9 mouse cellular contexts compared by ENCODE assay signal in the genomic region with DNA sequence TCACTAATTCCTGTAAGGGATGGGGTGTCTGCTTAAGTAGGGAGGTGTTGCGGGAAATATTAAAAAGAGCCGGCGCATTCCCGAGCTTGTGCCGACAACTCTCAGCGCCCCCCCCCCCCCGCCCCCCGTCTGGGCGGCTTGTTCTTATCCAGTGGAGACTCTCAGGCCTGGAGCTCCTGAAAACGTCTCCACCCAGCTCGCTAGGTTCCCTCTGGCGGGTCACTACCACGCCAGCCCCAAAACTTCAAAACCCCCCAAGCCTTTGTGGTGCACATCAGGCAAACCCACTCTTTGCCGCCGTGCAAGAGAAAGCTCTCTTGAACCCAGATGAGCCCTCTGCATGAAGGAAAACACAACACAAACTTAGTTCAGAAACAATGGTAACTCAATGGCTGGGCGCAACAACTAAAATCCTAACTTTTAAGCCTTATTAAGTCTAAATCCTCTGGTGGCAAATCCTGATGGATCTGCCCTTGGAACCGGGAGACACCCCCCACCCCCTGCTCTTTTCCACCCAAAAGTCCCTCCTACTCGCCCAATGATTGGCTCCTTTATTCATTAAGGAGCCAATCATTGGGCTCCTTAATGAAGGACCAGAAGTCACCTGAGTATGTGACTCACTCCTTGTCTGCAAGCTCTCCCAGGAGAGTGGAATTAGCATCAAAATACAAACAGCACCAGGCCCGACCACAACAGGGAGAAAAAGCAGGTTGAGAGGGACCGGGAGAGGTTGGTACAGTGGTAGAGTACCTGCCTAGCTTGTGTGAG. TPM values are rescaled to one million over a fixed set of nuclear protein-coding genes. Genes with fewer than 3 reads are reported as not detected.
DNase-seq lines count a peak whose midpoint lies in the region; ATAC-seq and TF ChIP-seq lines count a peak whose summit lies in the region.
"Had no signal": no experiment of that assay in that cellular context is flagged by ENCODE, and none has a peak within 500 bp of the region (broad histone marks: within the 10 kb centered on the region; RNA-seq: fewer than 3 reads in every experiment).

No protein-coding gene starts in this region.

- H3K4me3 ChIP-seq in heart, embryonic 13.5 days, result peak overlapping the region; percentile 50
- H3K4me3 ChIP-seq in forebrain, postnatal 0 days (ENCODE audit: low read depth, low read length), result no peak overlapping the region

- no peaks in the 10 kb centered on the region for H3K9me3 ChIP-seq in heart, embryonic 13.5 days
- H3K9me3 ChIP-seq in forebrain, postnatal 0 days (ENCODE audit: low read length), result no peaks in the 10 kb centered on the region

- H3K4me1 ChIP-seq in heart, embryonic 13.5 days, result peaks cover 69% of the 10 kb centered on the region
- H3K4me1 ChIP-seq in forebrain, postnatal 0 days (ENCODE audit: insufficient read depth), result no peaks in the 10 kb centered on the region

- WGBS in heart, embryonic 13.5 days, result 3% methylated on average over 20 of the region's 20 CpGs
- WGBS in forebrain, postnatal 0 days, result 11% methylated on average over 20 of the region's 20 CpGs

- no peak for ATAC-seq in heart, embryonic 13.5 days (ENCODE audit: extremely low read depth, insufficient number of reproducible peaks, low FRiP score, low TSS enrichment)
- ATAC-seq in forebrain, postnatal 0 days, result 0 out of 2 replicates have a peak, but pooled peaks have one; percentile 17
- ATAC-seq in erythroid progenitor cell, adult 5-6 weeks (replicated peaks; ENCODE audit: low FRiP score, poor library complexity, severe bottlenecking), result no peak

- no peak for DNase-seq in heart, adult 9 months (ENCODE audit: low spot score in 2 of 2)
- peak; percentile 96 for DNase-seq in R1 (ENCODE audit: low read depth, low spot score)
- no peak for DNase-seq in forebrain, postnatal 0 days
- peak; percentile 36 for DNase-seq in mesoderm, embryonic 11.5 days (ENCODE audit: low read depth, low spot score)
- DNase-seq in adrenal gland, adult 18-20 months (ENCODE audit: low spot score in 2 of 2), result no peak
- DNase-seq in kidney, postnatal 10 days, result no peak
- DNase-seq: gastrocnemius, postnatal 14 days had no signal

- H3K4me2 ChIP-seq in heart, embryonic 13.5 days, result peak overlapping the region; percentile 75
- 0 out of 2 replicates have a peak overlapping the region, but pooled peaks have one; percentile 5 for H3K4me2 ChIP-seq in forebrain, postnatal 0 days (ENCODE audit: low read depth)

- no peaks in the 10 kb centered on the region for H3K36me3 ChIP-seq in heart, embryonic 13.5 days
- peaks cover 43% of the 10 kb centered on the region for H3K36me3 ChIP-seq in forebrain, postnatal 0 days (ENCODE audit: insufficient read depth)

- TF ChIP-seq CTCF in forebrain, postnatal 0 days (IDR thresholded peaks at IDR 0.05; ENCODE audit: low read depth), result no peak

- peak overlapping the region; percentile 82 for H3K9ac ChIP-seq in heart, embryonic 13.5 days
- no peak overlapping the region for H3K9ac ChIP-seq in forebrain, postnatal 0 days

- peak overlapping the region; percentile 80 for H3K27ac ChIP-seq in heart, embryonic 13.5 days (replicated peaks)
- no peak overlapping the region for H3K27ac ChIP-seq in forebrain, postnatal 0 days (ENCODE audit: low read depth, low read length)

- H3K27me3 ChIP-seq in heart, embryonic 13.5 days (replicated peaks), result peaks cover 5% of the 10 kb centered on the region; the same call in 1 of the 2 replicates
- no peaks in the 10 kb centered on the region for H3K27me3 ChIP-seq in forebrain, postnatal 0 days (ENCODE audit: insufficient read depth, low read length)

RNA-seq across cellular contexts. Expression of a gene that starts 21.6 kb away (rescaled TPM):
- polyA plus RNA-seq in heart, embryonic 13.5 days (2015; fragmentation: Nextera tagmentation; extraction: Ambion mirVana), result 0.61 and 0.67 TPM in 2 replicates
- total RNA-seq in forebrain, postnatal 0 days (2014; rRNA removed), result 88.5 and 95.4 TPM in 2 replicates
- polyA plus RNA-seq in forebrain, postnatal 0 days (2015; fragmentation: Nextera tagmentation; extraction: Ambion mirVana), result 27.0 and 31.0 TPM in 2 replicates
- under 1 TPM; 0.19 to 0.36 TPM for total RNA-seq in adrenal gland, adult 18-20 months (2021)
- total RNA-seq in erythroid progenitor cell, adult 5-6 weeks (2015; ENCODE audit: low replicate concordance), result not detected in 2 replicates
- total RNA-seq in erythroid progenitor cell, adult 5-6 weeks (2017; ENCODE audit: low replicate concordance), result not detected in 2 replicates

Comparison
In these comparisons a context has a peak if more than half of its experiments do, and no peak if none do; other contexts are left out.
1. DNase-seq: peak in R1 (single experiment) and mesoderm, embryonic 11.5 days (single experiment); none in heart, adult 9 months (0 of 2), forebrain, postnatal 0 days (single experiment), adrenal gland, adult 18-20 months (0 of 2) and kidney, postnatal 10 days (single experiment).
2. RNA of a gene that starts 21.6 kb away (total RNA-seq): 88.5 to 95.4 TPM in forebrain, postnatal 0 days; 0.19 to 0.36 TPM in adrenal gland, adult 18-20 months and not detected in erythroid progenitor cell, adult 5-6 weeks; every median in the first group is over 10 times any median in the second.